Mouse (Mus musculus): ENCODE measurements around the gene Nfib.

Gene Nfib

DNA sequence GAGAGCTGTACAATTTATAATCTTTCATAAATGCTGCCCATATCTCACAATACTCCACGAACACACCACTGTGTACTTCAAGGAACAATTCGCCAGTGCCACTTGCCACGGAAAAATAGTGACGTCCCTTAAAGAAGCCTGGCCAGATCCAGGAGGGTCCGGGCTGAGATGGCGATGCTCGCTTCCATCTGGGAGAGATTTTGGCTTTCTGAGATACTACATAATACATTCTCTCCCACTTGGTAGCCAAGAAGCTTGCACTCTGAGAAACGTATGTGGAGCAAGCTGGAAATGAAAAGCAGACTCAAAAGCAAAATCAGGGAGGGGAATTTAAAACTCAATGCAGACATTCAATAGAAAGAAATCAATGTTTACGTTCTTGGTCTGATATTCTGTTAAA lies 313.1 kb downstream of the Nfib start:
- DNase-seq (ENCODE audit: low read depth, low spot score) = no peak

DNA sequence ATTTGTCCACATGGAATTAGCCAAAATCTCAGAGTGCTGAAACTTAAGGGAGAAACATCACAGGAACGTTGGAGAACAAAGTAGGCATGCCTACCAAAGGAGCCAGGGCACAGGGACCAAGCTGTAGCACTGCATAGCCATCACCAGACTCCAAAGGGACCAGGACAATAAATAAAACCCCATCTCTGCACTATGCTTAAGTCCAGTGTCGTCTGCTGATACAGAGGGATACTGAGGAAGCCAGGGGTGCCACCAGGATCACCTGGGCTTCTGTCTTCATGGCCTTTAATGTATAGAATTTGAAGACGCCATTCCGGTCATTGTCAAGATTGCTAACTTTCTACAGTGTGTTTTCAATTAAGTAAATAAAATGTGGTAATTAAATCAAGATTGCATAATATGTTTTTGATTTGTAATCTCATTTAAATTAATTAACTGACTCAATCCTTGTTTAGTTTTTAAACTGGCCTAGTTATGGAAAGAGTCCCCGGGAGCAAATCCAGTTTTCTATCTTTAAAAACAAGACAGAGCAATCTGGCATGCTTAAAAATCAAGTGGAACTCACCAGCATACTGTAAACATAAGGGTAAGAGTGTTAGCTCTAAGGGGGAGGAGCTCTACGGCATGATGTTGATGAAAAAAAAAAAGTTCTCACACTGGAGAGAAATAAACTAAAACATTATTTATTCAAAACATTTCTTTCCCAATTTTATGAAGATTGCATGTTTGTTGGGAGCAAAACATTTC lies 313.7 kb downstream of the Nfib start:
- no peak for DNase-seq (ENCODE audit: low read depth, low spot score)

DNA sequence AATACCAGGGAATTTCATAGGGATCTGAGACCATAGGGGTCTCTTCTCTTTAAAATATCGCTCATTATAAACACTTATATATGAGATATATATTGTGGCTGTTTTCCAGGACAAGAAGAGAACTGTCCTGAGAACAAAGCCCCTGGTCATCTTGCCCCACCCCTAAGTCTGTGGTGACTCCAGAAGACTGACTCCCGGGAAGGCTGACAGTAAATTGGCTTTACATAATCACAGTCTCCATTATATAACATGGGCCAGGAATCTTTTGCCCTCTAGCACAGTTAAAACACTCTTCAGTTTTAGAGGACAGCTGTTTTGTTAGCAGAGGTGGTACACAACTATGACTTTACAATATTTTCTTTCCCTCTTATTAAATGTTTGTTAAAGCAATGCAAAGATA lies 315.0 kb downstream of the Nfib start:
- no peak for DNase-seq (ENCODE audit: low read depth, low spot score)

DNA sequence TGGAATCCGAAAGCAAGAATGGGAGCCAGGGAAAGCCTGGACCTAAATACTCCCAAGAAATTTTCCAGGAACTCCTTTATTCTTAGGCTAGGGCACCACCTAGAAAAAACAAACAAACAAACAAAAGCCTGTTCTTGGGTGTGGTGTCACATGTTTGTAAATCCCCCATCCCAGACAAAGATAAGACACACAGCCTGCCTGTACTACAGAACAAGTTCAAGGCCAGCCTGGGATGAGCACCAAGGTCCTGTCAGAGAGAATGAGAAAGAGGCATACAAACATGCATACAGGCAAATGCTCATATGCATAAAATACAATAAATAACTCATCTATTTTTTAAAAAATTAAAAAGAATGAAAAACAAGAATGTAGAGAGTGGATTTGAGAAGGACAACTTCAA lies 315.7 kb downstream of the Nfib start:
- no peak for DNase-seq (ENCODE audit: low read depth, low spot score)

DNA sequence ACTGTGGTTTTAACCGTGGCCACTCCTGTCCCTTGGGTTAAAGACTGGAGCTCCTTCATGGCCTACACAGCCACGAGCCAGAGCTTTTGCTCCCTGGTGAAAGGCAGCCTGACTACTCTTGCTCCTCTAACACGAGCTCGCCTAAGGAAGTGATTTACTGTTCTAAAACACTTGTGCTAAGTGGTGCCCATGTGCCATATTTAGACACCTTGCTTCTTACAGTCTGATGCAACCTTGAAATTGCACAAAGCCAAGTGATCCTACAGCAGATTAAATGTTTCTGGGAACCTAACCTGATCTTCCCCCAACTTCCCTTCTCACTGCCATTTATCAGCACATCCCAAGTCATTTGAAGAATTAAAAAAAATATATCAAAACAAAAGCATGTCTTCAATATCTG lies 317.9 kb downstream of the Nfib start:
- DNase-seq (ENCODE audit: low read depth, low spot score) = no peak

DNA sequence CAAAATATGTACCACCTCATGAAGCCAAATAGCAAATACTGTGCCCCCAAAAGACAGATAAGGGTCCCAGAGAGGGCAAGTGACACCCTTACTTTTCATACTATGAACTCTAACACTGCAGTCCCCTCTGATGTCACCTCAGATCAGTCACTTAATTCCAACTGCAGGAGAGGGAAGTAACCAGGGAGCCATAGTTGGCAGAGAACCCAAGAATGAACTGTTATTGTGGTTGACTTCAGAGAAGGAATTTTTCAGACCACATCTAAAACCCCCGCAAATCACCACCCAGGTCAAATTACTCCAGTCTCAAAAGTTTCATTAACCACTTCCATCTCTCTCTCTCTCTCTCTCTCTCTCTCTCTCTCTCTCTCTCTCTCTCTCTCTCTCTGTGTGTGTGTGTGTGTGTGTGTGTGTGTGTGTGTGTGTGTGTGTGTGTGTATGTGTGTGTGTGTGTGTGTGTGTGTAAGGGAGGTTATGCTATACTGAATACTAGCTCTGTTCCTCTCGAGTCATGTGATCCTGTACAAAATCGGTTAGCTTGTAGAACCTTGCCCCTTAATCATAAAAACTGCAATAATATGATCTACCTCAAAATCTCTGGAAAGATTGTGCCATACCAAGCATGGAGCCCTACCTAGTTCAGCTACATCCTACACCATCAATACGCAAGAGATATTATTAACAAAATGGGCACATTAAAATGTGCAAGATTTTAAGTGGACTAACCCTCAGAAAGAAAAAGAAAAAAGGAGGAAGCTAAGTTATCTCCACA lies 319.1 kb downstream of the Nfib start:
- no peak for DNase-seq (ENCODE audit: low read depth, low spot score)

DNA sequence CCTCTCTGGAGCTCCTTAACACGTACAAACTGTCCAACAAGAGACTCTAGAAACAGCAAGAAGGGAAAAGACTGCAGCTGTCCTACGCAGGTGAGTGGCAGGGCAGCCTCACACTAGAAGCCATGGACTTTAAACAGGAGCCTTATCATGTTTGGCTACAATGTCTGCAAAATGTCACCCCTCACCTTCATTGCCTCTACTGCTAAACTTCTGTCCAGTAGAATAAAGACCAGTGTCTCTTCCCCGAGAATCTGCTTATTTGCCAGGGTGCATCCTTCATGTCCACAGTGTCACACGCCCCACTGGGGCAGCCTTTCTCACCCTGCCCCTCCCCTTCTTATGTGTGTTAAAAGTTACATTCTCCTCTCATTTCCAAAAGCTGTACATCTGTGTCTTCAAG lies 319.9 kb downstream of the Nfib start:
- no peak for DNase-seq (ENCODE audit: low read depth, low spot score)

DNA sequence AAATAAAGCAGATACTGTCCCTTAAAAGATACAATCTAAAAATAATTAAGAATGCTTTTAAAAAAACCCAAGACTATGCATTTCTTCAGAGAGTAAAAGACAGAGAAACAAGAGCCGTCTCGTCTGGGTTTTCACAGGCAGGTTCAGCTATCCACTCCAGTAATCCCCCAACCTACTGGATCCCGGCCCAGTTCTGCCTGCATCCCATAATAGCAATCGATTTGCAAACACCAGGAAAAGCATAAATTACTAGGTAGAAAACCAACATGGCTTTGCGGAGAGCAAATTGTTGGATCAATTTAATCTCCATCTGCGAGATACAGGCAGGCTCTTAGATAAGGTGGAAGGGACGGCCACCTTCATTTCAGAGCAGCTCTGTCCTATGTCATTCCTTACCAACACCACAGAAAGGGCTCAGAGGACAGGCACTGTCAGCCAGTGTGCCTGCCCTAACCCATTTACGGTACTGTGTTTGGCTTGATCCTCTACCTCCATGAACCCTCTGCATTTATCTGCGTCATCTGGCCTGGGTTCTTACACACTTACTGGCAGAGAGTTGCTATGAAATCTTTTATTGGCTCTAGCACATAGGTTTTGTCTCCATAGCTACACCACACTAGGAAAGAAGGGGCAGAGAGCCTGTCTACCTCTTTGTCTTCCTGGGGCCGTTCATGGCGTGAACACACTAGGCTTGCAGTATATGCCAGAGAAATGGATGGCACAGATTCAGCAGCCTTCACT lies 321.4 kb downstream of the Nfib start:
- no peak for DNase-seq (ENCODE audit: low read depth, low spot score)

DNA sequence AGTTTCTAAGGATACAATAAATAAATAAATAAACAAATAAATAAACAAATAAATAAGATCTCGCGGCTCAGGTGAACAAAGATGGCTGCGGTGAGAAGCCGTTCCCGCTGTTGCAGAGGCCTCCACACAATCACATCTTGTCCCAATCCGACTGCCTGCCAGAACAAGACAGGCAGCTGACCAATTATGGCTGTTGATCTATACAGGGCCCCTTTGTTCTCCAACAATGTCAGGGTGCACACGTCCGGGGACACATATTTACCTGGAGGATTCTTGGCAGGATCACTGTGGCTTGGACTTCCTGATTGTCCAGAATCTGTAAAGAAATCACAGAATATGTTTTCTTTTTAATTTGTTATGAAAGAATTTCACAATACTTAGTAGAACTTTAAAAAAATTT lies 322.2 kb downstream of the Nfib start:
- DNase-seq (ENCODE audit: low read depth, low spot score) = no peak

DNA sequence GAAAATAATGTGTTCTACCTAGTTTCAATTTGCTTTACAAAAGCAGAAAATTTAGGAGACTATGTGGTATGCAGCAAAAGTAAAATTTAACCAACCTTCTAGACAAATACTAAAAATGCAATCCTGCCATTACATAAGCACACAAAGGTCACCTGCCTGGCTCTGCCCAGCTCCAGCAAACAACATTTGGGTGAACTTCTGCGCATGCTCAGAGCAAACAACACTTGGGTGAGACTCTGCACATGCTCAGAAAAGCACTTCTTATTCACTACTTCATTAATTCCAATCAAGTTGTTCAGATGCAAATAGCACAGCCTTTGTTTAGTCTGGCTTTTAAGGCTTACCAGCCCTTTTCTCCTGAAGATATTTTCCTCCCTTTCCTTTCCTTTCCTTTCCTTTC lies 323.8 kb downstream of the Nfib start:
- DNase-seq (ENCODE audit: low read depth, low spot score) = no peak

DNA sequence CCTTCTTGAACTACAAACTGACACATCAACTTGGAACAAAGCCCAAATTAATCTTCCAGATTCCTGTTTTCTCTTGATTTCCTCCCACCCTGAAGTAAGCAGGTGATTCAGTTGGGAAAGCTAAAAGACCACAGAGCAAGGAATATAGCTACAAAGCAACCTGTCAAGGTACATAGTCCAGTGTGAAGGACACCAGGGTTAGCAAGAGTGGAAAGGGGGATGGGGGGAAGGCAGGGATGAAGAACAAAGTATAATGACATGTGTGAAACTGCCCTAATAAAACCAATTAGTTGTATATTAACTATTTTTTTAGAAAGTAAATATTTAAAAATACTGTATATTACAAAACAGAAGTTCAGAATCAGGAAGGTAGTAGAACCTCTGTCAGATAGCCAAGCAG lies 325.0 kb downstream of the Nfib start:
- DNase-seq (ENCODE audit: low read depth, low spot score) = no peak

DNA sequence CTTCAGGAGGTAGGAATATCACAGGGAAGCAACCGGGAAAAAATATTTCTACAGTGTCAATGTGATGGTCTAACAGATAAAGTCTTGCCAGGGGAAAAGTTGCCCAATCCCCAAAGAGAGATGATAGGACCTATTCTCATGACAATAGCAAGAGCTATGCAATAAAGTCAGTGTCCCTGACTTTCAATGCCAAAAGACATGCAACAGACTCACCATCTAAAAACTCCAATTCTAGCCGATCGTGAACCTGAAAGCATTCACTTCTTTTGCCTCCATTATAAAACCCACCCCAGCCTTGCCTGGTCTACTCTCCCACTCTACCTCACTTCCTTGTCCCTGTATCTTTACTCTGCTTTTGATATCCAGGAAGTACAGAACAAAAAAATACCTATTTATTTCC lies 327.5 kb downstream of the Nfib start:
- no peak for DNase-seq (ENCODE audit: low read depth, low spot score)

DNA sequence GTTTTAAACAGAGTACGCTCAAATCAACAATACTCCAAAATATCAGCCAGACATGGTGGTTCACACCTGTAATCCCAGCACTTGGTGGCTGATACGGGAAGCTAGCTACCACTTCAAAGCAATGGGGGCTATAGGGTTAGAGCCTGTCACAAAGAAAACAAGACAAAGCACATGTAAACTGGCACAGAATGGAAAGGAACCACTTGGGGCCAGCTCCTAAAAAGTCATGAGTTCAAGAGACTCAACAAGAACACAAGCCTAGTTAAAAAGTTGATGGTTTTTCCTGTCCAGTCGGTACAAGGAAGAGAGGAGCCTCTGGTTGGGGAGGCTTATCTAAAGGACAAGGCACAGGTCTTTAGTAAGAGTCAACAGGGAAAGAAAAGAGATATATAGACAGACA lies 327.9 kb downstream of the Nfib start:
- DNase-seq (ENCODE audit: low read depth, low spot score) = no peak

DNA sequence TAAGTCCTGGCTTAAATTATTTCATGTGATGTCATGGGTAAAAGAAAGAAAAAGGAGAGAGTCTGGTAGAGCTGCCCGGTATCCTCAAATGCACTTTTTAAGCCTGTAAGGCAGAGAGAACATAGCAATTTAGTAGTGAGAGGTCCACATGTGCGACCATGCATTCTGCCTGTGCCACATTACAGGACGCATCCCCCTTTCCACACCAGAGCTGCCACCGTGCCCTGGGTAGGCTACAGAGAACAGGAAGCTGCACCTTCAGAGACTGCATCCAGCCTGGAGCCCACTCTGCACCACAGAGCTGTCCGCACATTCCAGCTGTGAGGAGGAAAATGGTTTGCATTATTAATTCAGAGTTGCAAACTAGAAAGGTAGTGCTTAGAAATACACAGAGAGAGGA lies 331.0 kb downstream of the Nfib start:
- DNase-seq (ENCODE audit: low read depth, low spot score) = no peak

DNA sequence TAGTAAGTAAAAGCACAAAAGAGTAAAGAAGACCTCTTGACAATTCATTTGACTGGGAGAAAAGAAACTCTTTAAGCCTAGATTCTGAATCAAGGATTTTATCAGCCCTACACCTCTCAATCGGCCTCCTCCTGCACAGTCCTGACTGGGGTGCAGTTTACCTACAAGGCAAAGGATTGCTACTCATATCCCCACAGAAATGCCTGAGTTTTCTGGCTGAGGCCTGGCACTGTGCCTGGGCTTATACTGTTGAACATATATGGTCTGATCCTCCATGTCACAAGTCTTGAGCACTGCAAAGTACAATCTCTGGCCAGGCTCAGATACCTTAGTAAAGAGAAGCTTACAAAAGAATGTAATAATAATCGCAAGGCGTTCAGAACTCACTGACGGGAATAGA lies 333.3 kb downstream of the Nfib start:
- no peak for DNase-seq (ENCODE audit: low read depth, low spot score)

DNA sequence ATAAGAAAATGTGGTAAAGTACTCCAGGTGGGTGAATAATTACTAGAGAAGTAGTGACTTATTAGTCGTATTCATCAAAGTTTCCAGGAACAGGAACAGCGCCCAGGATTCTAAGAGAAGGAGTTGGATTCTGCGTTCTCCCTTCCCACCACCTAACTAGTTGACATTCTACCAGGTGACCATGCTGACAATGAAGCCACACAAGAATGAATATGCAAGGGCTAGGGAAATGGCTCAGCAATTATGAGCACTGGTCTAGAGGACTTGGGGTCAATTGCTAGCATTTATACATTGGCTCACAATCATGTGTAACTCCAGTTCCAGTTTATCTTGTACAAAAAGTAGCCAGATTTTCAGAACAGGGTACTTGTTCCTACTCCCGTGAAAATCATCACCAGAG lies 334.1 kb downstream of the Nfib start:
- DNase-seq (ENCODE audit: low read depth, low spot score) = no peak

DNA sequence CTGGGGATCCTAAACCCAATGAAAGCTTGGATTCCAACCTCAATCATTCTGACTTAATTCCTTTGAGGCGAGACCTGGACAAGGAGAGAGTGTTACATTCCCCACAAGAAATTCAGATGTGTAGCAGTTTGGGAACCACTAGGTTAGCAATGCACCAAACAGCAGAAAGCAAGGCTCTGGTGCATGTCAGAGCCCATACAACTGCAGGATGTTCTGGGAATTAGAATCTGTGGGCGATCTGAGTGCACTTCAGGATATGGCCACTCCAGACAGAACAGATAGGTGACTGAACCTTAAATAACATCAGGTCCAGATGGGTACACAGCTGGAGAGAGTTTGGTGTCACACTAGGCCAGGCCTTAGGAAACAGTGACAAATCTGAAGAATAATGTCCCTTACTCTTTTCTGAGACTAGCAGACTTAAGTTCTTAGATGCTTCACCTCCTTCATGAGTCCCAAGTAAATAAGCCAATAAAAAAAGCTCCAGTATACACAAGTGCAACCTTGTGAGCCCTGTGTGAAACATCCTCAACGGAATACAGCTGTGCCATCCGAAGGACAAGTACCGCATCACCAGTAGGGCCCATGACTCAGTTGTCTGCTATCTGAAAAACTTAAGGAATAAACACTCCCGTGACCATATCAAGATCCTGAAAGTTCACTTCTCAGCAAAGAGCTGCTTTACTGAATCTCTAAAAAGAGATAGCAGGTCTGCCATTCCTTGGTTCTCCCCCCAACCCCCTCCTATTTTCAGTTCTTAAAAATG lies 336.4 kb downstream of the Nfib start:
- DNase-seq (ENCODE audit: low read depth, low spot score) = no peak

DNA sequence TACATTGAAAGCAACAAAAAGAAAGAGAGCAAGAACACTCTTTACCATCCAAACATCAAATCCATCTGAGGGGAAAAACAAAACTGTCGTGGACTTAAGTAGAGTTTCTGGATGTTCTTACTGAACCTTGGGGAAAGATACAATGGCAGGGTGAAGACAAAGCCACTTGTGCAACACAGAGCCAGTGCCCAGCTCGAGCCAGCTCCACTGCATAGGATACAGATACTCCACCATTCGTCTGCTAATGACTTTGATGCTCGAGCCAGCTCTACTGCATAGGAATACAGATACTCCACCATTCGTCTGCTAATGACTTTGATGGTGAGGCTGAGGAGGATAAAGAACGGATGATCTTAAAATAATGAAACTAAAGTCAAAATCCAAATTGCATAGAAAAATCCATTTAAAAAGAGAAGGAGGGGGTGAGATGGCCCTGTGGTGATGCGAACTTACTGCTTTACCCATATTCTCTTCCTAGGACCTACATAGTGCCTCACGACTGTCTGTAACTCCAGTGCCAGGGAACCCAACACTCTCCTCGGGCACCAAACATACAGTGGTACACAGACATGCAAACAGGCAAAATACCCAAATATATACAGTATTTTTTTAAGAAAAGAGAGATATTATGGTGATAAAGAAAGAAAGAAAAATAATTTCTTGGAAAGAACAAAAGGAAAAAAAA lies 337.3 kb downstream of the Nfib start:
- no peak for DNase-seq (ENCODE audit: low read depth, low spot score)

DNA sequence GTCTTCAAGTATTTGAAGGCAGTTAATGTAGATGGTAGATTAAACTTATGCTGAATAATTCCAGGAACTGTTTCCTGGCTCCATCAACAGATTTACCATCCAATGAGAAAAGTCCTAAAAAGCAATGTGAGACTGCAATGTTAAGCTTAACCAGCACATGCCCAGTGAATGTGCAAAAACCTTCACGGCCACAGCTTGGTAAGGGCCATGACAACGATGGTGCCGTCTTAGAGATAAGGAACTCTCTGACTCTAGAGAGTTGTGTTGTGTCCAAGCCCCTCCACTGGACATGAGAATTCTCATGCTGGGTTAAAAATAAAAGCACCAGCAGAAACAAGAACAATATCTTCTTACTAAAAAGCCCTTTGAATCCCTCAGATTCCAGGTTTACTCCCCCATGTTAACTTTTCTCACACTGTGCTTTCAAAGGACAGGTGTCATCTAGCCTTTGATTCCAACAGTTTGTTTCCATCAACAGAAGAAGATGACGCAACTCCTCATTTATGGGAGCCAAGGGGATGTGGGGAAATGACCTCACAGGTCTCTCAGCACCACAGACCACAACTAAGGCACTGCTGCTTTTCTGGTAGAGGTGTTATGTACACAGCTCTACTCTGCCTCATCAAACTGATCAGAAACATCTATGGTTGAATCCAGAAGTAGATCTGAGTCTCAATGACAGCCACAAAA lies 340.7 kb downstream of the Nfib start:
- no peak for DNase-seq (ENCODE audit: low read depth, low spot score)

DNA sequence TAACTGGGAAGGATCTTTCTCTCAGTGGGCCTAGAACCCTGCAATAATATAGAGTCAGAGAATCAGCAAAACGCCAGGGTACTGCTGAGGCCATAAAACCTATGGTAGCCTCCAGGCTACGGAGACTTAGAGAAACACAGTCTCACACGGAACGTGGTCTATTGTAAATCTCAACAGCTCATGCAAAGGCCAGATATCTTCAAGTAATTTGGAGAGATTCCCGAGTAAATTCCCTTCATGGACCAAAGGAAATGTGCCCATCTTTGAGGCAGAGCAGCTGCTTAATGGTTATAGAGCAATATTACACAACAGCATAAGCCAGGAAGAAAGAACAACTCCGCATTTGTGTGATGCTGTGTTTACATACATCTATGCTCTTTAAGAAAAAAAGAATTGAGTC lies 341.6 kb downstream of the Nfib start:
- DNase-seq (ENCODE audit: low read depth, low spot score) = no peak

DNA sequence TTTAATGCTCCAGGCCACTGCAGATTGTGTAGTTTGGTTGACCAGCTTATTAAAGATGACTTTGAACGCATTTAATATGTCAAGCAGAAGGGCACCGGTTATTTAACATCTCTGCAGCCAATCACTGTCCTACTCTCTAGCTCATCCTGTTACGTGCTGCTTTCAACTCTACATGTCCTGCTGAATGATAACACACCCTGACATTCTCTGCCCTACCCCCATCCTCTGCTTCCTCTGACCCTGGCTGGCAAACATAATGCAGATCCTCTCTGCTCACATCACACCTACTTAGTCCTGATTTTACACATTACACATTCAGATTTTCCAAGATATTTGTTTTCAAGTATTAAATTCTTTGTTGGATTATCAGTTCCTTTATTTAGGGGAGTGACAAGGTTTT lies 343.3 kb downstream of the Nfib start:
- no peak for DNase-seq (ENCODE audit: low read depth, low spot score)
